Mouse (Mus musculus) heart, embryonic 11.5 days (tissue): ENCODE data around the gene Tox4. TPM values are rescaled to one million over a fixed set of nuclear protein-coding genes. Genes with fewer than 3 reads are reported as not detected.

Source experiments
- ATAC-seq: fragments of 200-750 bp; cut with Nextera tagmentation; replicated peaks from 2 replicates; pipeline ENCODE4 v1.8.0; 2017; ENCODE audit warnings: moderate library complexity; ENCODE audit not compliant: insufficient number of reproducible peaks, low FRiP score, low TSS enrichment
- H3K27ac ChIP-seq: fragments of 300-500 bp; sonication (generic); 2 replicates; pipeline ENCODE4 v1.5.1; 2014; ENCODE audit warnings: mild to moderate bottlenecking, low read depth, low read length
- H3K27me3 ChIP-seq: fragments of 300-500 bp; sonication (generic); 2 replicates; pipeline ENCODE4 v1.6.1; 2014; ENCODE audit warnings: mild to moderate bottlenecking, low read length, mixed read lengths; ENCODE audit not compliant: control insufficient read depth, insufficient read depth
- H3K36me3 ChIP-seq: fragments of 300-500 bp; sonication (generic); 2 replicates; pipeline ENCODE4 v1.6.1; 2014; ENCODE audit warnings: mild to moderate bottlenecking, low read length, moderate library complexity, mixed read lengths; ENCODE audit not compliant: control insufficient read depth, insufficient read depth
- H3K4me1 ChIP-seq: fragments of 300-500 bp; sonication (generic); 2 replicates; pipeline ENCODE4 v1.6.1; 2014; ENCODE audit warnings: low read length; ENCODE audit not compliant: control insufficient read depth, insufficient read depth
- H3K4me2 ChIP-seq: fragments of 300-500 bp; sonication (generic); 2 replicates; pipeline ENCODE4 v1.6.1; 2014; ENCODE audit warnings: mild to moderate bottlenecking, moderate library complexity
- H3K4me3 ChIP-seq: fragments of 300-500 bp; sonication (generic); 2 replicates; pipeline ENCODE4 v1.5.1; 2014; ENCODE audit warnings: low read depth, low read length
- H3K9ac ChIP-seq: fragments of 300-500 bp; sonication (generic); 2 replicates; pipeline ENCODE4 v1.6.1; 2014; ENCODE audit warnings: mild to moderate bottlenecking, low read depth, low read length, moderate library complexity
- H3K9me3 ChIP-seq: fragments of 300-500 bp; sonication (generic); replicated peaks from 2 replicates; pipeline ENCODE4 v1.6.1; 2016; ENCODE audit warnings: low read length; ENCODE audit not compliant: control insufficient read depth
- WGBS: fragments of 180-500 bp; shearing (Covaris S2); extraction: QIAGEN DNeasy Blood & Tissue Kit; methylation state at CpG from one replicate; pipeline ENCODE4 v1.1.7; 2014; ENCODE audit not compliant: insufficient replicate concordance; 5-methylcytosine and 5-hydroxymethylcytosine counted together
- polyA plus RNA-seq: library from polyadenylated mRNA; unstranded; fragments of >200 nt; fragmentation: Nextera tagmentation; extraction: Ambion mirVana; gene quantifications from 2 replicates; pipeline ENCODE4 v1.2.1, GENCODE M21; 2014

Tox4 gene
- 36.5 and 43.8 TPM in 2 replicates for polyA plus RNA-seq

DNA sequence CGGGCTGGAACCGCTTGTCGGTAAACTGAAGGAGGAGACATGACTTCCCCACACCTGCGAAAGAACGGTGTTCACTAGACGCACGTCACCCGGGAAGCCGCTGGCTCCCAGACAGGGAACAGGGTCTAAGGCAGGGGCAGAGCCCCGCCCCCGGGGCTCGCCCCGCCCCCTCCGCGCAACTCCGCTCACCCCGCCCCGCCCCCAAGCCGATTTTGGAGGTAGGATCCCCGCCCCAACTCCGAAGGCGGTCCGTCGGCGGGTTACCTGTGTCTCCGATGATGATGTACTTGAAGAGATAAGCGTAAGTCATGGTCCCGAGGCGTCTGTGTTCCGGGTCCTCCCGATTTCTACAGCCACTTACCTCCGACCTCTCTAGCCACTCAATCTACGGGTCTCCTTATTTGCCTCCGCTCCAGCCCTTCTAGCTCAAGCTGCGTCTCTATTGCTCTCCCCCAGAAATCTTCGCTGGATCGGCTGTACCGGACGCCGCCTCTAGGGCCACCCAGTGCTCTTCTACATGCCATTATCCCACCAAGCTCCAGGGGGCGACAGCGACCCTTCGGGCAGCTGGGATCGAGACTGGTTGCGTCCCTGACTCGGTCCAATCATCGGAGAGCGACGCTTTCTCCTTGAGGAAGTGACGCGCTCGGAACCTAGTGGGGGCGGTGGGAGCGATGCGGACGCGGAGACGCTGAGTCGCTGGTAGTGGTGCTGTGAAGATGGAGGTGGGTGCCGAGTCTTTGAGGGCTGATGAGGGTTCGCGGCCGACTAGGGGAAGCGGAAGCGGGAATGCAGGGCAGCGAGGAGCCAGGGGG lies at the start of gene Tox4, which contains the start of gene Rab2b:
Gene Tox4, plus strand, starts transcription at position 215 of the 815 bp plus-strand sequence.
Gene Rab2b, minus strand, starts transcription at position 614 of the 815 bp plus-strand sequence.
- under 1% methylated on average over 65 of the region's 66 CpGs for WGBS
- no peaks in the 10 kb centered on the region for H3K9me3 ChIP-seq
- H3K27ac ChIP-seq: peak within 1 kb of the TSS; percentile 80
- 0 out of 2 replicates have a peak, but pooled peaks cover 2% of the 10 kb centered on the region for H3K36me3 ChIP-seq
- peak within 1 kb of the TSS; percentile 76 for H3K4me2 ChIP-seq
- peaks cover 7% of the 10 kb centered on the region for H3K4me1 ChIP-seq
- peak; percentile 96 for ATAC-seq
- H3K27me3 ChIP-seq: no peaks in the 10 kb centered on the region
- H3K4me3 ChIP-seq: peak within 1 kb of the TSS; percentile 92
- H3K9ac ChIP-seq: peak within 1 kb of the TSS; percentile 80

DNA sequence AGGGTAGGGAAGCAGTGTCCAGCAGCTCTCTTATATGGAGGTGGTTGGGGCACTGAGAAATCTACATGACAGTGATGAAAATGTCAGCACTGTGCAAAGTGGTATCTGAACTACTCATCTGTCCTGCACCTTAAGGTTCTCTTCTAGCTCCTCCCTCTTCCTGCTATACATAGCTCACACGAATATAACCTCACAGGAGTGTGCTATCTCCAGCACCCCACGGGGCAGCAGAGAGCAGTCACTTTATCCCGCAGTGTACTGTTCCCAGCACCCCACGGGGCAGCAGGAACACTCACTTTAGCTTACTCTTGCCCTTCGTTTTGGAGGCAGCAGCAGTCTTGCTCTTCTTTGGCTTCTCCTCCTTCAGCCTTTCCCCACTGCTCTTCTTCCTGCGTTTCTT lies 46.7 kb upstream of the Tox4 start:
- Histone ChIP-seq H3K9me3 (no peaks in the 10 kb centered on the region), H3K9ac (no peak overlapping the region), H3K4me1 (no peaks in the 10 kb centered on the region), H3K4me2 (no peak overlapping the region), H3K27ac (no peak overlapping the region), H3K27me3 (no peaks in the 10 kb centered on the region), H3K36me3 (peaks cover 56% of the 10 kb centered on the region), H3K4me3 (no peak overlapping the region)
- no peak for ATAC-seq
- WGBS: 75% methylated on average over 6 of the region's 6 CpGs

DNA sequence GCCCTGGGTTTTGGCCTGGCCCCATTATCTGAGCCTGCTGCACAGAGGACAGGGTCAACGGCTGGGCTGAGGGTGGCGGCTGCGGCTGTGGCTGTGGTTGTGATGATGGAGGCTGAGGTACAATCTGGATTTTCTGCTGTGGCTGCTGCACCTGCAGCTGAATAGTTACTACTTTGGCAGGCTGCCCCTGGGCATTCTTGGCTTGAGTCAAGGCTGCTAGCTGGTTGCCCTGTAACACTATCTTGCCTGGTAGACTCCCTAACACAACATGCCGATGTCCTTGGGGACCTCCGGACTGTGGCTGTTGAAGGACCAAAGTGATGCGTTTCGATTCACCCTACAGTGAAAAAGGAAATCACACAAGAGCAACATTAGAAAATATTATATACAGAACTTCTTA lies 43.8 kb upstream of the Tox4 start:
- Histone ChIP-seq H3K4me1 (no peaks in the 10 kb centered on the region), H3K27me3 (no peaks in the 10 kb centered on the region), H3K9ac (no peak overlapping the region), H3K27ac (no peak overlapping the region), H3K4me2 (no peak overlapping the region), H3K4me3 (no peak overlapping the region), H3K9me3 (no peaks in the 10 kb centered on the region), H3K36me3 (peaks cover 47% of the 10 kb centered on the region)
- WGBS: 95% methylated on average over 7 of the region's 7 CpGs
- ATAC-seq: no peak

DNA sequence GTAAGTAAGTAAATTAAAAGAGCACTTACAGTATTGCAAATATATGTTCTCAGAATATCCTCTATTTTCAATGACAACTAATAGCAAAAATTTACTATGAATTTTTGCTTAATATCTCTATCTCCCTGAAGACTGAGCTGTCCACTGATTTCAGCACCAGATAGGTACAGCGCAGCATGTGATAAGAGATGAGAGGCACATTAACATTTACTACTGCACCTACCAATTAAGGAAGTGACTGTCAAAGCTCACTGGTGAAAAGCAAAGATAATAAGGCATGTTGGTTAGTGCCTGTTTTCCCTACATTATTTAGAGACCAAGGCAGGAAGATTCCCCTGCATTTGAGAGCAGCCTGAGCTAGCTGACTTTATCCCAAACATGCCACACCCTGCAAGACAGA lies 42.7 kb upstream of the Tox4 start:
- H3K4me3 ChIP-seq: no peak overlapping the region
- H3K9ac ChIP-seq: no peak overlapping the region
- H3K27ac ChIP-seq: no peak overlapping the region
- ATAC-seq: no peak
- peaks cover 37% of the 10 kb centered on the region for H3K36me3 ChIP-seq
- no peaks in the 10 kb centered on the region for H3K4me1 ChIP-seq
- no peaks in the 10 kb centered on the region for H3K9me3 ChIP-seq
- H3K4me2 ChIP-seq: no peak overlapping the region
- 93% methylated on average over 1 of the region's 1 CpGs for WGBS
- no peaks in the 10 kb centered on the region for H3K27me3 ChIP-seq

DNA sequence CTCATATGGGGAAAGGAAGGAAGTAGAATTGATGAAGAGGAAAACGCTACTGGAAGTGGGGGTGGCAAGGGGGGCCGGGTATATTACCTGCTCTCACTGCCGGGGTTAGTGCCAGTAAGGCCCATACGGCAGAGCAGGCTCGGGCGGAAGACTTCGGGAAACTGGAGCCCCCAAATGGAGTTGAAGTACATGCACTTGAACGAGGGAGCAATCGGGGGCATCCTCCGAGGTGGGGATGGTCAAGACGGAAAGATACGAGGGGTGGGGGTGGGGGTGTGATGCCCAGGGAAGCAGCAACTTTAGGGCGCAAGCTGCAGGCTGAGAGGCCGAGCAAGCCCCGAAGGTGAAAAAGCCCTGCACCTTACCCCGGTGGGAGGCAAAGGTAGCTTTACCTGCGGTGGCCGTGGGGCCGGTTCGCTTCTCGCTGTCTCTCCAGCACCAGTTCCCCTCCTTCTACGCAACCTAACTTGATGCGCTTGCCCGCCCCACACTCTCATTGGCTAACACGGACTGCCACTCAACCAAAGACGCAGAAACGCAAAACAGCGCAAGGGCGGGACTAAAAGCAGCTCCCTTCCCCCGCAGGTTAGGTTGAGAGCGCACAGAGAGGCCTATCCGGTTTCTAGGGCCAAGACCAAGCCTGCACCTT lies 34.8 kb upstream of the Tox4 start:
- H3K27me3 ChIP-seq: no peaks in the 10 kb centered on the region
- no peaks in the 10 kb centered on the region for H3K36me3 ChIP-seq
- peak; percentile 96 for ATAC-seq
- H3K9ac ChIP-seq: peak overlapping the region; percentile 87
- H3K4me3 ChIP-seq: peak overlapping the region; percentile 89
- H3K9me3 ChIP-seq: no peaks in the 10 kb centered on the region
- peak overlapping the region; percentile 70 for H3K27ac ChIP-seq
- peaks cover 10% of the 10 kb centered on the region for H3K4me1 ChIP-seq
- WGBS: 0% methylated on average over 32 of the region's 32 CpGs
- H3K4me2 ChIP-seq: peak overlapping the region; percentile 84

DNA sequence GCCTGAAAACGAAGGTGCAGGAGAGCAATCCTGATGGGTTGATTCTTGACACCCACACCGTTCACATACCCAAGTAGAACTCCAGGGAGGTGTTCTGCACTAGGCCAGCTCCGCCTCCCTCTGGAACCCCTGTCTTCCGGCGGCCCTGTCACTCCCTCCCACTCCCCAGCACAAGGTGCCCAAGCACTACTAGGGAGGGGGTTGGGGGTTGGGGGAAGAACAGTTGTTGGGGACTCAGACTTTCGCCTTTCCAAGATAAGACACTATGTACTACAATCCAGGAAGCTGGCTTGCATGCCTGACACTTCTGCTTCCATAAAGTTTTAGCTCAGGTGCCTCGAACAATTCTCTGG lies 34.3 kb upstream of the Tox4 start:
- peak; percentile 66 for ATAC-seq

DNA sequence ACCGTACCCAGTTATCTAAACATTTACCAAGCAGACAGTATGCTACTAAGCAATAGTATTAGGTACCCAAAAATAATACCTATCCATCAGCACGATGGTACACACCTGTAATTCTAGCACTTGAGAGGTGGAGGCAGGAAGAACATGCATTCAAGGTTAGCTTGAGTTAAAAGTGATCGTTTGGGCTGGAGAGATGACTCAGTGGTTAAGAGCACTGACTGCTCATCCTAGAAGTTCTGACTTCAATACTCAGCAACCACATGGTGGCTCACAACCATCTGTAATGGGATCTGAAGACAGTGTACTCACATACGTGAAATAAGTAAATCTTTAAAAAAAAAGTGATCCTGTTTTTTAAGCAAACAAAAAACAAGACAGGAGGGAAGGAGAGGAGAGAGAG lies 32.8 kb upstream of the Tox4 start:
- no peaks in the 10 kb centered on the region for H3K9me3 ChIP-seq
- H3K4me1 ChIP-seq: peaks cover 10% of the 10 kb centered on the region
- no peaks in the 10 kb centered on the region for H3K36me3 ChIP-seq
- H3K4me2 ChIP-seq: no peak overlapping the region
- ATAC-seq: no peak
- H3K27me3 ChIP-seq: no peaks in the 10 kb centered on the region
- no peak overlapping the region for H3K4me3 ChIP-seq
- no peak overlapping the region for H3K9ac ChIP-seq
- 77% methylated on average over 4 of the region's 4 CpGs for WGBS
- H3K27ac ChIP-seq: no peak overlapping the region

More for the DNA sequence above, 34.3 kb upstream of the Tox4 start:
- Histone ChIP-seq H3K4me2 (peak overlapping the region; percentile 84), H3K4me1 (peaks cover 10% of the 10 kb centered on the region), H3K9ac (peak overlapping the region; percentile 87), H3K36me3 (no peaks in the 10 kb centered on the region), H3K9me3 (no peaks in the 10 kb centered on the region), H3K4me3 (peak overlapping the region; percentile 89), H3K27ac (peak overlapping the region; percentile 70), H3K27me3 (no peaks in the 10 kb centered on the region)
- WGBS: 8% methylated on average over 7 of the region's 7 CpGs

DNA sequence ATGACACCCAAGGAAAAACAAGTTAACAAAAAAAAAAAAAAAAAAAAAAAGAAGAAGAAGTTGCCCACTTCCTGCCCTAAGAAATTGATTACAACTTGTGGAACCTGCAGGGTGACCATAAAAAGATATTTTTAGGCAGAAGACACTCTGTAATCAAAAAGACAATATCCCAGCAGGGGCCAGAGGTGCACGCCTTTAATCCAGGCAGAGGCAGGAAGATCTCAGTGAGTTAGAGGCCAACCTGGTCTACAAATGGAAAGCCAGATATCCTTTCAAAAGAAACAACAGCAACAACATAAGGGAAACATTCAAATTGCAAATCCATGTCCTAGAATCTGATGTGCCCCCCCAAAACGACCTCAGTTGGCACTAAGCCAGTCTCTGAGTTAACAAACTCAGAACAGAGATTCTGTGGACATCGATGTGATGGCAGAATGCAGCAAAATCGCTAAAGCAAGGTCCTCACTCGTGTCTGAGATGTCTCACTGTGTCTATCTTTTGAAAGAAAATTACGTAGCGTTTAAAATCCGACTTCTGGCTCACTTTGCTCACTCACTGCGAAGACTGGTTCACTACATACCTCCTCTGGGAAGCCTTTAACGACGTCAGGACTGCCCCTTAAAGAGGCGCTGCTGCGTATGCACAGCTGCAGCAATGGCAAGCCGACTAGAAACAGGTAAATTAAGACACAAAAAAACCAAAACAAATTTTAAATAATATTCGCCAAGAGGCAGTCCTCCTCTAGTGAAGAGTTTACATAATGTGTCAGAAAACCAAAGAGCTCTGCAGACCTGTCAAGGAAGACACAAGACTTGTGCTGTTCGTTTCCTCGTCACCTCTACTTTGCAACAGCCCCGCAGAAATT lies 22.4 kb upstream of the Tox4 start:
- Histone ChIP-seq H3K36me3 (no peaks in the 10 kb centered on the region), H3K27ac (peak overlapping the region; percentile 78), H3K27me3 (no peaks in the 10 kb centered on the region), H3K9me3 (no peaks in the 10 kb centered on the region), H3K4me1 (peaks cover 4% of the 10 kb centered on the region), H3K4me2 (peak overlapping the region; percentile 70), H3K4me3 (peak overlapping the region; percentile 74), H3K9ac (peak overlapping the region; percentile 84)
- ATAC-seq: no peak
- WGBS: 9% methylated on average over 18 of the region's 18 CpGs
